Mouse (Mus musculus): ENCODE measurements around the gene P2rx7.

DNA sequence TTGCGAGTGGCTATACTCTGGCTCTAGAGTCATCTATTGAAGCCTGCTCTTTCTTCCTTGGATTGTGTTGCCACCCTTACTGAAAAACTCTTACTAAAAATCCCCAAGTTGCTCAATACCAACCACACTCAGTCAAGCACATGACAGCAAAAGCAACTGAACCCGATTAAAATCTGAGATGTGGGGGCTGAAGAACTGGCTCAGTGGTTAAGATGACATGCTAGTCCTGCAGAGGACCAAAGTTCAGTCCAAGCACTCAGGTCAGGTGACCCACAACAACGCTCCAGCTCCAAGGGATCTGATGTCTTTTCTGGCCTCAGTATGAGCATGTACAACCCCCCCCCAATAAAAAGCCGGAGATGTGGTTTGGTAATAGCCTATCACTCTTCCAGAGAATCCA, 60.9 kb downstream of the P2rx7 start:
- TF ChIP-seq CTCF (IDR thresholded peaks at IDR 0.05; ENCODE audit: low read depth, low read length) (no peak), GATA2 (IDR thresholded peaks at IDR 0.05; ENCODE audit: borderline replicate concordance, low read depth, low read length) (no peak), POLR2AphosphoS5 (IDR thresholded peaks at IDR 0.05; ENCODE audit: insufficient replicate concordance, low read depth, low read length) (no peak)
